Mouse (Mus musculus) limb, embryonic 13.5 days (tissue): ENCODE results near the gene Syk. TPM values are rescaled to one million over a fixed set of nuclear protein-coding genes. Genes with fewer than 3 reads are reported as not detected.

Source experiments
- ATAC-seq: fragments of 200-750 bp; cut with Nextera tagmentation; 2 replicates; pipeline ENCODE4 v1.8.0; 2017; ENCODE audit warnings: low read depth, moderate number of reproducible peaks, moderate TSS enrichment; ENCODE audit not compliant: low FRiP score
- H3K27ac ChIP-seq: fragments of 300-500 bp; sonication (generic); 2 replicates; pipeline ENCODE4 v1.5.1; 2015; ENCODE audit warnings: inconsistent platforms, mild to moderate bottlenecking, moderate library complexity
- H3K27me3 ChIP-seq: fragments of 300-500 bp; sonication (generic); 2 replicates; pipeline ENCODE4 v1.6.1; 2015; ENCODE audit warnings: mild to moderate bottlenecking, inconsistent platforms
- H3K36me3 ChIP-seq: fragments of 300-500 bp; sonication (generic); 2 replicates; pipeline ENCODE4 v1.6.1; 2015; ENCODE audit warnings: inconsistent platforms, mild to moderate bottlenecking, moderate library complexity
- H3K4me1 ChIP-seq: fragments of 300-500 bp; sonication (generic); 2 replicates; pipeline ENCODE4 v1.6.1; 2015; ENCODE audit warnings: inconsistent platforms
- H3K4me2 ChIP-seq: fragments of 300-500 bp; sonication (generic); replicated peaks from 2 replicates; pipeline ENCODE4 v1.6.1; 2015; ENCODE audit warnings: inconsistent platforms, mild to moderate bottlenecking, moderate library complexity
- H3K4me3 ChIP-seq: fragments of 300-500 bp; sonication (generic); 2 replicates; pipeline ENCODE4 v1.5.1; 2015; ENCODE audit warnings: moderate library complexity, mild to moderate bottlenecking, inconsistent platforms
- H3K9ac ChIP-seq: fragments of 300-500 bp; sonication (generic); 2 replicates; pipeline ENCODE4 v1.6.1; 2015; ENCODE audit warnings: mild to moderate bottlenecking, inconsistent platforms
- H3K9me3 ChIP-seq: fragments of 300-500 bp; sonication (generic); 2 replicates; pipeline ENCODE4 v1.6.1; 2016; ENCODE audit warnings: inconsistent platforms
- WGBS: fragments of 180-500 bp; shearing (Covaris S2); methylation state at CpG from one replicate; pipeline ENCODE4 v1.1.7; 2015; 5-methylcytosine and 5-hydroxymethylcytosine counted together
- polyA plus RNA-seq: library from polyadenylated mRNA; unstranded; fragments of >200 nt; fragmentation: Nextera tagmentation; extraction: Ambion mirVana; gene quantifications from 2 replicates; pipeline ENCODE4 v1.2.1, GENCODE M21; 2015

The Syk gene
- polyA plus RNA-seq, 1 experiment from 2014 or later, result 2.5 TPM

DNA sequence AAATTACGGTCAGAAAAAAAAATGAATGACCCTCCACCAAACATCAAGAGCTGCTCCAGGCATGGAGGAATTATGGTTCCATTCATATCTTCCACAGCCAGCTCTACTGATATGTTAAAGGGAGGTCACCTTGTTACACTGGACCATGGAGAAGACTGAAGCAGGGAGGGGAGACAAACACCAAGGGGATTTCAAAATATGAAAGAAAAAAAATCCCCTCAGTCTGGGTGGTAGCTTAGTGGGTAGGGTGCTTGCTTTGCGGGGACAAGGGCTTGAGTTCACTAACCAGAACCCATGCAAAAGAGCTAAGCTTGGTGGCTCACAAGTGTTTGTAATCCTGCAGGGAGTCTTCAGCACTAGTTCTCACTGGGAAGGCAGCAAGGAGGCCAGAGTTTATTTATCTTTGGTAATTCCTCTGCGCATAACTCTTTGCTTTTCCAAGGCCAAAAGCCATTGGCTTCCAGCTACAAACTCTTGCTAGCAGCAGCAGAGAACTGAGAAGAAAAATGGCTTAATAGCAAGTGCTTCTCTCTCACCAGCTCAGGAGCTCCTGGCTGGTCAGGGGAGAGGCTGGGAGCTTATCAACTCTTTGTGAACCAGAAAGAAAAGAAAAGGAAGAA lies 23.8 kb downstream of the Syk start:
- H3K4me2 ChIP-seq, result no peak overlapping the region
- H3K27ac ChIP-seq, result no peak overlapping the region
- no peaks in the 10 kb centered on the region for H3K36me3 ChIP-seq
- H3K4me1 ChIP-seq, result no peaks in the 10 kb centered on the region
- no peaks in the 10 kb centered on the region for H3K9me3 ChIP-seq
- H3K9ac ChIP-seq, result no peak overlapping the region
- H3K27me3 ChIP-seq, result no peaks in the 10 kb centered on the region
- no peak for ATAC-seq
- no peak overlapping the region for H3K4me3 ChIP-seq
- WGBS, result 82% methylated on average over 3 of the region's 3 CpGs

DNA sequence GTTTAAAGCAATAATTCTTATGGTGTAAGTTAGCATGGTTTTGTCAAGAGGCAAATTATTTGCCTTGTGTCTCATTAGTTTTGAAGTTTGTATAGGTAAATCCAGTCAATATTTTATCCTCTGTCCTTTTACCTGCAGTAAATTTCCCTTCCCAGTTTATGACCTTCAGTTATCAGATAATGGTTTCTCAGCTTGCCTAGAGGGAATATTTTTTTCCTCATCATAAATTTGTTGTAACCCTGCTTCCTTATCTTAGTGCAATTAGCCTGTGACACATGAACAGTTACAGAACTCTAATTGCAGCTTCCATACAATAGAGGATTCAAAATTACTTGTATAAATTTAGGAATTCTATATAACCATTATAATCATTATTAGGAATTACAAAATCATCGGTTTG lies 25.0 kb downstream of the Syk start:
- Histone ChIP-seq H3K9ac (no peak overlapping the region), H3K27ac (no peak overlapping the region), H3K4me2 (no peak overlapping the region), H3K36me3 (no peaks in the 10 kb centered on the region), H3K9me3 (no peaks in the 10 kb centered on the region), H3K27me3 (no peaks in the 10 kb centered on the region), H3K4me1 (no peaks in the 10 kb centered on the region), H3K4me3 (no peak overlapping the region)
- no peak for ATAC-seq
- 84% methylated on average over 1 of the region's 1 CpGs for WGBS

DNA sequence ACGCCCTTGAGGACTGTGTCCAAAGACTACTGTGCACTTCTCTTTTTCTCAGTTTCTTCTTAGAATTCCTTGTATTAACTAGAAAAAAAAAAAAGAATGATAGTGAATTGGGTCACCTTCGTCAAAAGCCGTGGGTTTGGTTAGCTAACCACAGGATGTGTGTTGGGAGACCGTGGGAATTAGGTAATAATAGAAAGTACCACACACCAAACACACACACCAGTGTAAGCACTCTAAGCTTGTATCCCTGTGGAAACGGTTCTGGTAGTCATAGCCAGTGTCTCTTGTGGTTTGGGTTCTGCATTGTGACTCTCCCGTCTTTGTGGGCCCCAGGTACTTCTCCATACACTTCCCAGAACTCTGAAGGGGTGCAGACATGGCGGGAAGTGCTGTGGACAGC lies 27.5 kb downstream of the Syk start:
- no peak overlapping the region for H3K4me2 ChIP-seq
- no peaks in the 10 kb centered on the region for H3K36me3 ChIP-seq
- no peak overlapping the region for H3K4me3 ChIP-seq
- H3K27me3 ChIP-seq, result no peaks in the 10 kb centered on the region
- no peak overlapping the region for H3K27ac ChIP-seq
- 87% methylated on average over 7 of the region's 7 CpGs for WGBS
- H3K9me3 ChIP-seq, result no peaks in the 10 kb centered on the region
- ATAC-seq, result no peak
- H3K9ac ChIP-seq, result no peak overlapping the region
- H3K4me1 ChIP-seq, result no peaks in the 10 kb centered on the region

DNA sequence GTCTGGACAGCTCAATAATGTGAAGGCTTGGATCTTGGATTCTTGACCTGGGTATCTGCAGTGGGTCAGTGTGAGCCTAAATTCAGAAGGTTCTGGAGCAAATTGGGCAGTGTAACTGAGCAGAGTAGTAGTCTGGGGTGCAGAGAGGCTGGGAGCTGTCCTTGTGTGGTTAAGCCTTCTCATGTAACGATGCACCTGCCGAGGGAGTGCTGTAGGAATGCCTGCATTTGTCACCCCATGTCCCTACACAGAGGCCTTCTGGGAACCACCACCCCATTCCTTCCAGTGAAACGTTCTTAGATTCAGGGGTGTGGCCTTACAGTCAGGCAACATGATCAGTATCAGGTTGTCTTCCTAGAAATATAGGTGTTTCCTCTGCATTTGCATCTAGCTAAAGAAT lies 30.3 kb downstream of the Syk start:
- Histone ChIP-seq H3K27ac (no peak overlapping the region), H3K4me1 (no peaks in the 10 kb centered on the region), H3K4me2 (no peak overlapping the region), H3K36me3 (no peaks in the 10 kb centered on the region), H3K9me3 (no peaks in the 10 kb centered on the region), H3K4me3 (no peak overlapping the region), H3K9ac (no peak overlapping the region), H3K27me3 (no peaks in the 10 kb centered on the region)
- 75% methylated on average over 3 of the region's 3 CpGs for WGBS
- no peak for ATAC-seq

DNA sequence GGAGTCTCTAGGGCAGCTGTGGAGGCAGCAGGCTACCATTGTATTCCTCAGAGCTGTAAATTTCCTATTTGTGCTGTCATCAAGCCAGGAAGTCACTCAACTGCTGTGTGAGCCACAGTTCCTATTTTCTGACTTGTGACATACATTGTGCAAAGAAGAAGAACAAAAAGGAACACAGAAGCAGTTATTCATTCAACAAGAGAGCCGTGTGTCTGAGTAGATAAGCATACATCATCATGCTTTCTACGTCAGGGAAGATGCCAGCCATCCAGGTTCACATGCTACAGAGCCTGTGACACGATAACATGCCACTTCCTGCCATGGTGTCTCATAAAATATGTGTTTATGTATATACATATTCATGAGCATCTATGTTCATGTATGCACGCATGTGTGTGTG lies 32.1 kb downstream of the Syk start:
- Histone ChIP-seq H3K4me1 (no peaks in the 10 kb centered on the region), H3K4me2 (no peak overlapping the region), H3K9me3 (no peaks in the 10 kb centered on the region), H3K27me3 (no peaks in the 10 kb centered on the region), H3K9ac (no peak overlapping the region), H3K36me3 (no peaks in the 10 kb centered on the region), H3K27ac (no peak overlapping the region), H3K4me3 (no peak overlapping the region)
- no peak for ATAC-seq
- WGBS, result 83% methylated on average over 4 of the region's 4 CpGs

DNA sequence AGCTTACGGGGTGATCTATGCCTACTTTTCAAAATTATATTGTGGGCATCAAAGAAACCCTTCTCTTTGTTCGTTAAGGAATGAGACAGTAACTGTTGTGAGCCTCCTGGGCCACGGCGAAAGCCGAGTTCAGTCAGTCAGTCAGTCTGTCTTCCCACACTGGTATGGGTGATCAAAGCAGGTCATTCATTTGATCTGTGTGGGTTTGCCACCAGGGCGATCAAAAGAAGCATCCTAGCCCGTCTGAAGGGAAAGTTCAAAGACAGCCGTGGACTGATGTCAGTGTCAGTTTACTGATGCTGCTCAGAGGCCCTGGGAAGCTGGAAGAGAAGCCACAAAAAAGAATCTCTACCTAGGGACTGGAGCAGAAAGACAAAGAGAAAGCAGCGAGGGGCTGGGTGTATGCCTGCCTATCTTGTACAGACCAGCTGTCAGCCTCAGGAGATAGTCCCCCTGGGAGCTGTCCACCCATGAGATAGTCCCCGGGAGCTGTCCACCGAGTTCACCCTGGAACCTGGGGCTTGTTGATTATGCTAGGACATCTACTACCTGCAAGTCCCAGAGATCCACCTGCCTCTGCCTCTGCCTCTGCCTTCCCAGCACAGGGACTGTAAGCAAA lies 34.2 kb downstream of the Syk start:
- no peak overlapping the region for H3K4me2 ChIP-seq
- H3K4me1 ChIP-seq, result no peaks in the 10 kb centered on the region
- H3K4me3 ChIP-seq, result no peak overlapping the region
- H3K27ac ChIP-seq, result no peak overlapping the region
- H3K36me3 ChIP-seq, result no peaks in the 10 kb centered on the region
- 56% methylated on average over 11 of the region's 11 CpGs for WGBS
- no peak for ATAC-seq
- no peaks in the 10 kb centered on the region for H3K27me3 ChIP-seq
- H3K9ac ChIP-seq, result no peak overlapping the region
- no peaks in the 10 kb centered on the region for H3K9me3 ChIP-seq

DNA sequence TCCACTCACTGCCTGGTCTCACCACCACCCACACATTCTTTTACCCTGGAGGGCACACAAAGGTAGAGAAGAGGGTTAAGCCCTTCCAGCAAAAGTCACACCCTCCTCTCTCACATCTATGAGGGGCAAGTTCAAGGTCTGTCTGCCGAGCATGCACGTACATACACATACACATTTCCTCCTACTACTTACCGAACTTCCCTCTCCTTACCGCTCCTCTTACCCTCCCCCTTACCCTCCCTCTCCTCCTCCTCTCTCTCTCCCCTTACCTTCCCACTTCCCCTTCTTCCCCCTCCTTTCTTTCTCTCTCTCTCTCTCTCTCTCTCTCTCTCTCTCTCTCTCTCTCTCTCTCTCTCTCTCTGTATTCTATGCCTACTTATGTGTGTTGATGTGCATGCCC lies 35.6 kb downstream of the Syk start:
- no peak overlapping the region for H3K4me3 ChIP-seq
- H3K27ac ChIP-seq, result no peak overlapping the region
- no peaks in the 10 kb centered on the region for H3K36me3 ChIP-seq
- WGBS, result 76% methylated on average over 4 of the region's 4 CpGs
- H3K27me3 ChIP-seq, result no peaks in the 10 kb centered on the region
- H3K4me2 ChIP-seq, result no peak overlapping the region
- no peaks in the 10 kb centered on the region for H3K4me1 ChIP-seq
- no peak for ATAC-seq
- H3K9me3 ChIP-seq, result no peaks in the 10 kb centered on the region
- H3K9ac ChIP-seq, result no peak overlapping the region

DNA sequence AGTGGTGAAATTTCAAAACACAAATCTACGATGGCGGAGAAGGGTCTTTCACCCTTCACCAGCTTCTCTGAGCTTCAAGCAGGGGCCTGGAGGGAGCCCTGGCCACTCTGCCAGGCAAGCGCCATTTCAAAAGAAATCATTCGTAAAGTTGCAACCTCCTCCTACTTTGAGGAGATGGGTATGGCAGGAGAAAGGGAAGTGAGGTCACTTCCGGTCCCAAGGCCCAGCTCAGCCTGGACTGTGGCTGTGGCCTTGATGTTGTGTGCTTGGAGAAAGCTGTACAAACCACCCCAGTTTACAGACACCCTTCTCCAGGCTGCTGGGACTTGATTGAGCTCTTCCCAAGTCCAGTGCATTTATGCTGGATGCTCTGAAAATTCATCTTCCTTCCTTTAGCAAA lies 36.5 kb downstream of the Syk start:
- Histone ChIP-seq H3K27ac (no peak overlapping the region), H3K9ac (no peak overlapping the region), H3K4me3 (no peak overlapping the region), H3K36me3 (no peaks in the 10 kb centered on the region), H3K9me3 (no peaks in the 10 kb centered on the region), H3K27me3 (no peaks in the 10 kb centered on the region), H3K4me2 (no peak overlapping the region), H3K4me1 (no peaks in the 10 kb centered on the region)
- no peak for ATAC-seq
- WGBS, result 81% methylated on average over 5 of the region's 5 CpGs

DNA sequence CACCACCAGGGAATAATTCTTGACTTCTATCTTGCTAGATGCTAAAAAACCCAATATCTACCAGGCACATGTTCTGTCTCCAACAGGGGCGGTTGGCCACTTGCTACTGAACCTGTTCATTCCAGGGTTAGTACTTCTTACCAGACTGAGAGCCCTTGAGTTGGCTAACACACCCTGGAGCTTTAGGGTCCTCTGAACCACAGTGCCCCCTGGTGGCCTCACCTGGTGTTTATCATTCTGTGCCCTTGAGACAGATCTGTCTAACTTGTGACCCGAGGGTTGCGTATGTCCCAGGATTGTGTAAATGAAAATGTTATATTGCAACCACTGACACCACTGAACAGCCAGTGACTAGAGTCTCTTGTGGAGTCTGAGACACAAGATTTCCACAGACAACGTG lies 41.1 kb downstream of the Syk start:
- no peak overlapping the region for H3K9ac ChIP-seq
- H3K9me3 ChIP-seq, result no peaks in the 10 kb centered on the region
- no peak overlapping the region for H3K27ac ChIP-seq
- H3K4me1 ChIP-seq, result no peaks in the 10 kb centered on the region
- no peaks in the 10 kb centered on the region; the same call in 1 of the 2 replicates for H3K27me3 ChIP-seq
- no peak overlapping the region for H3K4me3 ChIP-seq
- no peaks in the 10 kb centered on the region for H3K36me3 ChIP-seq
- ATAC-seq, result no peak
- H3K4me2 ChIP-seq, result no peak overlapping the region
- 62% methylated on average over 4 of the region's 4 CpGs for WGBS

DNA sequence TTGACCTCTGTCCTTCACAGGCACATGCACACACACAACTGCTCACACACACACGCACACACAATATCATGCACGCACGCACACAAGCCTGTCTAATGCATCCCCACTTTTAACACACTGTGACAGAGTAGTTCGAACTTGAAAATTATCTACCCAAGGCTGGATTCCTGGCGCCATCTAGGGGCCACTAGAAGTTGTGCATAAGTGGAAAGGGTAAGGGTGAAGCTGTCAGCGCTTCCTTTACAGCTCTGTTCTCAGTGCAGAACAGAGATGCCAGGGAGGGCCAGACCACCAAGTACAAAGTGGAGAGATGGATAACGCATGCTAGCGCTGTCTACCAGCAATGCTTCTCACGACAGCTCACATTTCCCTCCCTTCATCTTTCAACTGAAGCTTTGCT lies 45.6 kb downstream of the Syk start:
- H3K4me1 ChIP-seq, result no peaks in the 10 kb centered on the region
- no peak for ATAC-seq
- 34% methylated on average over 9 of the region's 9 CpGs for WGBS

DNA sequence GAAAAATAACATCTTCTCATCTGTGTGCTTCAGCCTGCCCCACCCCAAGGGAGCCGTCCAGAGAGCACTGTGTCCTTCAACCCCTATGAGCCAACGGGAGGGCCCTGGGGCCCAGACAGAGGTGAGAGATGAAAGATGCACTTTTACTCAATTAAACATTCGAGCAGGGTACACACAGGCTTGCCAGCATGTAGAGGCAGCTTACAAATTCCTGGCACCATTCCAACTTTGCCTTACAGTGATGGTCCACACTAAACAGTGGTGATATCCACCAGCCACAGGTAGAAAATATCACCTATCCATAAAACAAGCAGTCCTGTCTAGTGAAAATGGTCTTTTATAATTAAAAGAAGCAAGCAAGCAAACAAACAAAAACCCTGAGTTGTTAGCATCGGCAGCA lies 48.7 kb downstream of the Syk start:
- H3K4me2 ChIP-seq, result no peak overlapping the region
- H3K9ac ChIP-seq, result no peak overlapping the region

More for the DNA sequence above, 45.6 kb downstream of the Syk start:
- Histone ChIP-seq H3K4me3 (no peak overlapping the region), H3K4me2 (no peak overlapping the region), H3K9ac (no peak overlapping the region), H3K36me3 (no peaks in the 10 kb centered on the region), H3K27ac (no peak overlapping the region), H3K27me3 (peaks cover 3% of the 10 kb centered on the region; the same call in 1 of the 2 replicates), H3K9me3 (no peaks in the 10 kb centered on the region)

DNA sequence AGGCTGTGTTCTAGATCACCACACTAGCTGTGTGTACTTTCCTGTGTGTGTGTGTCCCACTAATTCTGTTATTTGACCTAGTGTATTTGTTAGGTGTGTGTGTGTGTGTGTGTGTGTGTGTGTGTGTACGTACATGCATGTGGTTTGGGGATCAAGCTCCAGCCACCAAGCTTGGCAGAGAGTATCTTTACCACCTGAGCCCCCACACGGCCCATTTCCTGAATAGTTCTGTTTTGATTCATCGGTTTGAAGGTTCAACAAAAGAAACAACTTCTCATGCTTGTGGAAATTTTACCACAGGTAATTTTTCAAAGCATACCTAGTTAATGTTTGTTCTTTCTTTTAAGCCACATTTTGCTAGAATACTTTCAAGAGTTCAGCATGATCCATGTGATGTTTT lies 52.5 kb downstream of the Syk start:
- Histone ChIP-seq H3K9ac (no peak overlapping the region), H3K36me3 (no peaks in the 10 kb centered on the region), H3K4me2 (no peak overlapping the region), H3K27me3 (no peaks in the 10 kb centered on the region), H3K9me3 (no peaks in the 10 kb centered on the region), H3K27ac (no peak overlapping the region), H3K4me3 (no peak overlapping the region), H3K4me1 (no peaks in the 10 kb centered on the region)
- no peak for ATAC-seq
- WGBS, result 82% methylated on average over 3 of the region's 3 CpGs

More for the DNA sequence above, 48.7 kb downstream of the Syk start:
- 60% methylated on average over 4 of the region's 4 CpGs for WGBS
- Histone ChIP-seq H3K9me3 (no peaks in the 10 kb centered on the region), H3K4me3 (no peak overlapping the region), H3K27ac (no peak overlapping the region), H3K27me3 (0 out of 2 replicates have a peak, but pooled peaks cover 3% of the 10 kb centered on the region), H3K36me3 (no peaks in the 10 kb centered on the region), H3K4me1 (no peaks in the 10 kb centered on the region)
- no peak for ATAC-seq

DNA sequence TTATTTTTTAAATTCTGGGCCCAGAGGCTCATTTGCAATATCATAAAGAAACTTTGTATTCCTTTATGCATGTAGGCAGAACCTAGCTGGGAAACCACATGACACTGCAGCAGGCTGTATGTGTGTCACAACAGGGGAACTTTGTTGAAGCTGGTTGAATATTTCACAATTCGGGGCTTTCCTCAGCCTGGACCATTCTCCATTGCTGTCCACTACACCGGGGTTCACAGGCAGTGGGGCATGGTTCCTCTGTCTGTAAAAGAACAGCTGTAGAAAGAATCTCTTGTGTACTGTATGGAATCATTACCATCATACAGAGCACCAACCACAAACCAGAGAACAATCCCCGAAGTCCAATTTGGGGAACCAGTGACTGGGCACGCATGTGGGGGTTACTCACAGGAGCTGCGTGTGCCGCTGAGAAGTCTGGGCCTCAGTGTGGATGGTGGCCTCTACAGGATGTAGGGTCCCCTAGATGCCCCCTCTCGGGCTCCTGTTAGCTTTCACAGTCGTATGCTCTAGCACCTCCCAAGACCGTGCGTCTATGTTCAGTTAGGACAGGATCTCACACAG lies 53.3 kb downstream of the Syk start:
- Histone ChIP-seq H3K4me3 (no peak overlapping the region), H3K36me3 (no peaks in the 10 kb centered on the region), H3K9me3 (no peaks in the 10 kb centered on the region), H3K4me2 (no peak overlapping the region), H3K9ac (no peak overlapping the region), H3K4me1 (no peaks in the 10 kb centered on the region), H3K27ac (no peak overlapping the region), H3K27me3 (no peaks in the 10 kb centered on the region)
- ATAC-seq, result no peak
- WGBS, result 81% methylated on average over 10 of the region's 10 CpGs
